Mouse (Mus musculus): ENCODE measurements around the gene 1810043G02Rik. TPM values are rescaled to one million over a fixed set of nuclear protein-coding genes. Genes with fewer than 3 reads are reported as not detected.
"Not testable (repeated sequence)": the region's sequence is repeated elsewhere in the genome, so short reads cannot be mapped to it uniquely, and the experiment has no call there.

1810043G02Rik gene
- total and polyA plus RNA-seq, 2 experiments from 2014 or later, result 50.4 to 56.8 TPM

DNA sequence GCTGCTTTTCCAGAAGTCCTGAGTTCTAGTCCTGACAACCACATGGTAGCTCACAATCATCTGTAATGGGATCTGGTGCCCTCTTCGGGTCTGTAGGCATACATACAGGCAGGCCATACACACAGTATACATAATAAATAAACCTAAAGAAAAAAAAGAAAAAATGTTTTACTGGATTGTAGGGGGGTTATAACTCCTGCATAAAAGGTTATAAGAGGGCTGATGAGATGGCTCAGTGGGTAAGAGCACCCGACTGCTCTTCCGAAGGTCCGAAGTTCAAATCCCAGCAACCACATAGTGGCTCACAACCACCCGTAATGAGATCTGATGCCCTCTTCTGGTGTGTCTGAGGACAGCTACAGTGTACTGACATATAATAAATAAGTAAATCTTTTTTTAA, 32.8 kb downstream of the 1810043G02Rik start:
- H3K4me3 ChIP-seq (ENCODE audit: low read depth, low read length); ATAC-seq; H3K27me3 ChIP-seq (ENCODE audit: insufficient read depth, low read length); DNase-seq; H3K27ac ChIP-seq (ENCODE audit: low read depth, low read length); H3K9me3 ChIP-seq (ENCODE audit: low read length); H3K9ac ChIP-seq; H3K4me2 ChIP-seq (ENCODE audit: low read depth); H3K36me3 ChIP-seq (ENCODE audit: insufficient read depth): not testable (repeated sequence)
- TF ChIP-seq CTCF (IDR thresholded peaks at IDR 0.05; ENCODE audit: low read depth), result 0 out of 2 replicates have a peak, but pooled peaks have one; percentile 3
- H3K4me1 ChIP-seq (ENCODE audit: insufficient read depth), result peaks cover 16% of the 10 kb centered on the region
- whole genome bisulfite sequencing, result 90% methylated on average over 5 of the region's 5 CpGs

DNA sequence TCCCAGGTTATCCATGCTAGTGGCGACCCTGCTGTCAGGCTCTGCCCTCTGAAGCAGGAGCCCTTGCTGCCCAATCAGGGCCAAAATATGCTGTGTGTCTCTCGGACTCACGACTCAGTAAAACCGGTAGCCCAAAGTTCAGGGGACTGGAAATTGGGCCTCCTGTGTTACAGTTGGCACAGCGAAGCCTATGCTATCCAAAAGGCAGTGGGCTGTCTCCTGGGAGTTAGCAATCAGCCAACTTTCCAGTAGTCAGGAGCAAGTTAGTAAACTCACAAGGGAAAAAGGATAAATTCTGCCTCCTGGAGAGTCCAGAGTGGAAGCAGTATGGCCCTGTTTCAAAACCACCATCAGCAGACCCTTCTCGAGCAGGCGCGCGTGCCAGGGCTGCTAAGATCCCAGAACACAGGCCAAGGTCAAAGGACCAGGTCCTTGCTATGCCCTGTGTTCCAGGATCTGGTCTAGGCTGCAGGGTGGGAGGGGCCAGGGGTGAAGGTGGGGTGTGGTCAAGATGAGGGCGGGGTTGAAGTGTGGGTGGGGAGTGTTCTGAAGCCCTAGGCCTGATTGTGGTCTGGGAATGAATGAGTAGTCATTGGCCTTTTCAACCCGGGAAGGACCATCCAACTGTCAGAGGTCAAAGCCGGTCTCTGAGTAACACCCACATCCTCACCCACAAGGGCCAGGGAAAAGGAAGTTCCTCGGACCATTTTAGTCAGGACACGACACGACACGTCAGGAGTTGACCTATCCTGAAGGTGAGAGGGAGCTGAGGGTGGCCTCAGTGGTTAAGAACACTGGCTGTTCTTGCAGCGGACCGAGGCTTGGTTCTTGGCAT, 34.6 kb downstream of the 1810043G02Rik start:
- no peak for TF ChIP-seq CTCF (IDR thresholded peaks at IDR 0.05; ENCODE audit: low read depth)
- Histone ChIP-seq H3K4me3 (ENCODE audit: low read depth, low read length) (no peak overlapping the region), H3K4me1 (ENCODE audit: insufficient read depth) (peaks cover 10% of the 10 kb centered on the region; the same call in 1 of the 2 replicates), H3K9ac (no peak overlapping the region), H3K4me2 (ENCODE audit: low read depth) (no peak overlapping the region), H3K9me3 (ENCODE audit: low read length) (no peaks in the 10 kb centered on the region), H3K27ac (ENCODE audit: low read depth, low read length) (no peak overlapping the region), H3K27me3 (ENCODE audit: insufficient read depth, low read length) (no peaks in the 10 kb centered on the region), H3K36me3 (ENCODE audit: insufficient read depth) (no peaks in the 10 kb centered on the region)
- DNase-seq, result no peak
- ATAC-seq, result no peak
- WGBS, result 91% methylated on average over 18 of the region's 18 CpGs

DNA sequence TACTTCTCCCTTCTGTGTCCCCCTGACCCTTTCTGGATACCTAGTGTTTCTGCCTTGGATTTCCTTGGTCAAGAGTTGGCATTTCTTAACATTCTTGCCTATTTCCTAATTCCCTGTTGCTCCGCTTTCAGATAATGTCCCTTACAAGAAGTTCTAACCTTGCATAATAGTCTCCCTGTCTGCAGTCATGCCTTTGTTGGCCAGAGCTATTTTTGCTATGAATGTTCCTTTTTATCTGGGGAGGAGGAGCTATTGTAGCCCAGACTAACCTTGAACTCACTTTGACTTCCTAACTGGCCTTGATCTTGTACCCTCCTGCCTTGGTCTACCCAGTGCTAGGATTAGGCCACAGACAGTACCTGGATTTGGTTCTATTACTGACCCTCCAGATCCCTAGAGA, 37.2 kb downstream of the 1810043G02Rik start:
- no peak for ATAC-seq
- Histone ChIP-seq H3K9ac (no peak overlapping the region), H3K36me3 (ENCODE audit: insufficient read depth) (no peaks in the 10 kb centered on the region), H3K4me2 (ENCODE audit: low read depth) (no peak overlapping the region), H3K9me3 (ENCODE audit: low read length) (no peaks in the 10 kb centered on the region), H3K4me1 (ENCODE audit: insufficient read depth) (no peaks in the 10 kb centered on the region), H3K27ac (ENCODE audit: low read depth, low read length) (no peak overlapping the region), H3K27me3 (ENCODE audit: insufficient read depth, low read length) (no peaks in the 10 kb centered on the region), H3K4me3 (ENCODE audit: low read depth, low read length) (no peak overlapping the region)
- WGBS, result 92% methylated on average over 1 of the region's 1 CpGs
- no peak for DNase-seq
- no peak for TF ChIP-seq CTCF (IDR thresholded peaks at IDR 0.05; ENCODE audit: low read depth)

DNA sequence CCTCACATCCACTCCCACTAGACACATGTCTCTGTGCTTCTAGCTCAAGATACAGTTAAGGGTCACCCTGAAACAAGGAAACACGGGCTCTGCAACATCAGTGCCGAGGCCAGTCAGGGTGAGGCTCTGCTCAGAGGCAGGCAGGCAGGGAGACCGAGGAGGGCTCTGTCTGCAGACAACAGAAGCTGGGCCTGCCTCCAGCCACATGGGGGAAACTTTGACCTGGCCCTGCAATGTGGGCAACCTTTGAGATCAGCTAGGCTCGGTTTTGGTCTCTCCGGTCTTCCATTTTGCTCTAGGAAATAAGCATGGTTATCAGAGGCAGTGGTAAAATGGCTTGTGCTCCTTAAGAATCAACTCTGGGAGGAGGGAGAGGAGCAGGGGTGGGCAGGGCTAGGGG, 38.0 kb downstream of the 1810043G02Rik start:
- no peak for ATAC-seq
- 55% methylated on average over 5 of the region's 5 CpGs for WGBS

DNA sequence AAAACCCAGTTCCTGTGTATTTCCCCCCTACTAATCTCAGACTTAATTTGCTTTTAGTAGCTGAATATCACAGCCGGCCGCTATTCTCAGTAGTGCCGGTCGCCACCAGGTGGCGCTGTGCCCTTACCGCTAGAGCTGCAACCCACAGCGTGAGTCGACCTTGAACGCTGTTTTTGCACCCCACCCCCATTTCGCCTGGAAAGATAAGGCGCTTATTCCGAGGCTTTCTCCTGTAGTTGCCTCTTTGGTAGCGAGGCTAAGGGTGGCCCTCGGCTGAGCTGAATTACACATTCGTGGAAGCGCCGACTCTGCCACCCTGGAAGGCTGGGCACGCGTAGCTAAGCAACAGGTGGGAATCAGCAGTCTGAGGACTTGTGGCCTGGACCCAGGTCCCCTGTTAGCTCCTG, 40.5 kb downstream of the 1810043G02Rik start:
- no peak overlapping the region for H3K27ac ChIP-seq (ENCODE audit: low read depth, low read length)
- ATAC-seq (peak; percentile 96), DNase-seq (peak; percentile 92)
- H3K4me2 ChIP-seq (ENCODE audit: low read depth), result peak overlapping the region; percentile 48
- no peaks in the 10 kb centered on the region for H3K27me3 ChIP-seq (ENCODE audit: insufficient read depth, low read length)
- peak overlapping the region; percentile 29 for H3K4me3 ChIP-seq (ENCODE audit: low read depth, low read length)
- 16% methylated on average over 19 of the region's 19 CpGs for WGBS
- TF ChIP-seq CTCF (IDR thresholded peaks at IDR 0.05; ENCODE audit: low read depth), result peak; percentile 97
- no peaks in the 10 kb centered on the region for H3K36me3 ChIP-seq (ENCODE audit: insufficient read depth)
- H3K9ac ChIP-seq, result 0 out of 2 replicates have a peak overlapping the region, but pooled peaks have one; percentile 32
- H3K9me3 ChIP-seq (ENCODE audit: low read length), result no peaks in the 10 kb centered on the region
- H3K4me1 ChIP-seq (ENCODE audit: insufficient read depth), result no peaks in the 10 kb centered on the region

More for the DNA sequence above, 38.0 kb downstream of the 1810043G02Rik start:
- DNase-seq, result no peak
- Histone ChIP-seq H3K4me2 (ENCODE audit: low read depth) (no peak overlapping the region), H3K4me1 (ENCODE audit: insufficient read depth) (no peaks in the 10 kb centered on the region), H3K9me3 (ENCODE audit: low read length) (no peaks in the 10 kb centered on the region), H3K9ac (no peak overlapping the region), H3K27me3 (ENCODE audit: insufficient read depth, low read length) (no peaks in the 10 kb centered on the region), H3K4me3 (ENCODE audit: low read depth, low read length) (no peak overlapping the region), H3K27ac (ENCODE audit: low read depth, low read length) (no peak overlapping the region), H3K36me3 (ENCODE audit: insufficient read depth) (no peaks in the 10 kb centered on the region)
- no peak for TF ChIP-seq CTCF (IDR thresholded peaks at IDR 0.05; ENCODE audit: low read depth)

DNA sequence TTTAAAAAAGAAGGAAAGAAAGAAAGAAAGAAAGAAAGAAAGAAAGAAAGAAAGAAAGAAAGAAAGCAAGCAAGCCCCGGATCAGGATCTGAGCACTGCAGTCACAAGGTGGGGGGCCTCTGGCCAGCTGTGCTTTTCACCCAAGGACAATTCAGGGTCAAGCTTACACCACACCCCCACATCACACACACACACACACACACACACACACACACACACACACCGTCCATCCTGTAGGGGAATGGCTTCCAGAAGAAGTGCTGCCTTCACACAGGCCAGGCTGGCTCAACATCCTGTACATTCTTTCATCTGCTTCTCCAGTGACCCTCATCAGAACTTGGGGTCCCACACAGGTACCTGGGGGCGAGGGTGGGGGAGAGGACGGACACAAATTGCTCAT, 41.0 kb downstream of the 1810043G02Rik start:
- DNase-seq, result no peak
- no peak for ATAC-seq
- H3K36me3 ChIP-seq (ENCODE audit: insufficient read depth), result no peaks in the 10 kb centered on the region
- no peak overlapping the region for H3K4me2 ChIP-seq (ENCODE audit: low read depth)
- H3K27me3 ChIP-seq (ENCODE audit: insufficient read depth, low read length), result no peaks in the 10 kb centered on the region
- H3K4me3 ChIP-seq (ENCODE audit: low read depth, low read length), result no peak overlapping the region
- no peak for TF ChIP-seq CTCF (IDR thresholded peaks at IDR 0.05; ENCODE audit: low read depth)
- H3K4me1 ChIP-seq (ENCODE audit: insufficient read depth), result no peaks in the 10 kb centered on the region
- no peaks in the 10 kb centered on the region for H3K9me3 ChIP-seq (ENCODE audit: low read length)
- no peak overlapping the region for H3K27ac ChIP-seq (ENCODE audit: low read depth, low read length)
- 72% methylated on average over 4 of the region's 4 CpGs for WGBS
- H3K9ac ChIP-seq, result no peak overlapping the region

DNA sequence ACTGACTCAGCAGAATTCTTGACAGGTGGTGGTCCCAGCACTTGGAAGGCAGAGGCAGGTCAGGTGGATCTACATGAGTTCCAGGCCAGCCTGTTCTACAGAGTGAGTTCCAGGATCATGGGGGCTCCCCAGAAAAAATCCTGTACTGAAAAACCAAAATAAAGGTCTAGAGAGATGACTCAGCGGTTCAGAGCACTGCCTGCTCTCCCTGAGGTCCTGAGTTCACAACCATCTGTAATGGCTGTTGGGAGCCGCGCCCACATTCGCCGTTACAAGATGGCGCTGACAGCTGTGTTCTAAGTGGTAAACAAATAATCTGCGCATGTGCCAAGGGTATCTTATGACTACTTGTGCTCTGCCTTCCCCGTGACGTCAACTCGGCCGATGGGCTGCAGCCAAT, 41.7 kb downstream of the 1810043G02Rik start:
- not testable (repeated sequence) for ATAC-seq; H3K9ac ChIP-seq; H3K4me1 ChIP-seq (ENCODE audit: insufficient read depth); H3K4me3 ChIP-seq (ENCODE audit: low read depth, low read length); H3K9me3 ChIP-seq (ENCODE audit: low read length); H3K4me2 ChIP-seq (ENCODE audit: low read depth); H3K27ac ChIP-seq (ENCODE audit: low read depth, low read length); H3K36me3 ChIP-seq (ENCODE audit: insufficient read depth); DNase-seq; H3K27me3 ChIP-seq (ENCODE audit: insufficient read depth, low read length)
- 92% methylated on average over 6 of the region's 11 CpGs for WGBS
